Mouse (Mus musculus): ENCODE measurements around the gene Dlgap4. TPM values are rescaled to one million over a fixed set of nuclear protein-coding genes. Genes with fewer than 3 reads are reported as not detected.

The Dlgap4 gene
- polyA plus RNA-seq, 1 experiment from 2014 or later = 317 TPM

DNA sequence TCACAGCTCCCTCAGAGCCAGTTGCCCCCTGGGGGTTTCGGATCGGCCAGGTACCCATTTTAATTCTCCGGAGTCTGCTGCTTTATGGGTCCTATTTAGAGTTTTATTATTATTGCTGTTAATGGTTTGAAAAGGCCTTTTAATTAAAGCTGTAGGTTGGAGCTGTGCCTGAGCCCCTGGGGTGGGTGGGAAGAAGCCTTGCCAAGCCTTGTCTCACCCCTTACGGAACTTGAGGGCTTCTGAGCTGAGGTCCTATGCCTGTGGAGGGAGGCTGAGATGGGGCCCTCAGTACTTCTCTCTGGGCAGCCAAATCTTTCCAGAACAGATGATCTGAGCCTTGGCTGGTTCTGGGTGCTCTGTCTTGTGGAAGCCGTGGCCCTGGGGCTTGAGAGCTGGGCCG lies 31.6 kb downstream of the Dlgap4 start:
- Histone ChIP-seq H3K4me3 (no peak overlapping the region), H3K27ac (replicated peaks) (peak overlapping the region; percentile 52; the same call in 1 of the 2 replicates), H3K36me3 (no peaks in the 10 kb centered on the region), H3K9me3 (no peaks in the 10 kb centered on the region), H3K27me3 (no peaks in the 10 kb centered on the region), H3K4me2 (replicated peaks) (no peak overlapping the region), H3K4me1 (peaks cover 16% of the 10 kb centered on the region), H3K9ac (replicated peaks) (no peak overlapping the region)
- WGBS = 35% methylated on average over 6 of the region's 6 CpGs
- ATAC-seq (replicated peaks) = peak; percentile 52; the same call in 1 of the 2 replicates

DNA sequence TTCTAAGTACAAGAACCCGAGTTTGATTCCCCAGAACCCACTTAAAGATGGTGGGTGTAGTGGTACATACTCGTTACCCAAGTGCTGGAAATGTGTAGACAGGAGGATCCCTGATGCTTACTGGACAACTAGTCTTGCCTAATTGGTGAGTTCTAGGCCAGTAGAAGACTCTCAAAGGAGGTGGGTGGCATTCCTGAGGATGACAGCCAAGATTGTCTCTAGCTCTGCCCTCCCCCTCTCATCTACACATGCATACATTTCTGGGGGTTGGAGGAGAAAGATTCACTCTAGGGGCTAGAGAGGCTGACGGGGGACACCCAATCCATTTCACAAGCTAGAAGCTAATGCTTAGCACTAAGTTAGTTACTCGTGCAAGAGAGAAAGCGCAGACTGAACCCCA lies 33.4 kb downstream of the Dlgap4 start:
- no peak for ATAC-seq (replicated peaks)
- Histone ChIP-seq H3K4me3 (no peak overlapping the region), H3K27ac (replicated peaks) (no peak overlapping the region), H3K4me2 (replicated peaks) (no peak overlapping the region), H3K36me3 (no peaks in the 10 kb centered on the region), H3K9ac (replicated peaks) (no peak overlapping the region), H3K4me1 (peaks cover 16% of the 10 kb centered on the region), H3K27me3 (no peaks in the 10 kb centered on the region), H3K9me3 (no peaks in the 10 kb centered on the region)
- WGBS = 77% methylated on average over 5 of the region's 5 CpGs

DNA sequence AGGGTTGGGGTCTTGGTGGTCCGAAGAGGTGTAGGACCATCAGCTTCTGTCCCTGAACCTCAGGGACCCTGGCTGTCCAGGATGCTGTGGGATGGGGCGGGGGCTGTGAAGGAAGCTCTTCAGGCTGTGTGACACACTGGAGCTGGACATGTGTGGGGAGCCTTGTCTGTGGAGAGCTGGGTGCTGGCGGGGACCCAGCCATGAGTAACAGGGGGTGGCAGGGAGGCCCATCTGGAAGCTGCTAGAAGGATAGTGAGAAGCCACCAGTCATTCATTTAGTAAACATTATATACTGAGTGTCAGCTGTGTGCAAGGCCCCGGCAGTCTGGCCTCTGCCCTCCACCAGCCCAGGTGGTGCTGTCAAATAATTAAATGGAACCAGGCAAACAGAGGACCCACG lies 34.5 kb downstream of the Dlgap4 start:
- Histone ChIP-seq H3K27me3 (no peaks in the 10 kb centered on the region), H3K9me3 (no peaks in the 10 kb centered on the region), H3K4me2 (replicated peaks) (no peak overlapping the region), H3K4me3 (no peak overlapping the region), H3K9ac (replicated peaks) (no peak overlapping the region), H3K36me3 (no peaks in the 10 kb centered on the region), H3K4me1 (peaks cover 14% of the 10 kb centered on the region), H3K27ac (replicated peaks) (no peak overlapping the region)
- 77% methylated on average over 5 of the region's 5 CpGs for WGBS
- ATAC-seq (replicated peaks) = no peak

DNA sequence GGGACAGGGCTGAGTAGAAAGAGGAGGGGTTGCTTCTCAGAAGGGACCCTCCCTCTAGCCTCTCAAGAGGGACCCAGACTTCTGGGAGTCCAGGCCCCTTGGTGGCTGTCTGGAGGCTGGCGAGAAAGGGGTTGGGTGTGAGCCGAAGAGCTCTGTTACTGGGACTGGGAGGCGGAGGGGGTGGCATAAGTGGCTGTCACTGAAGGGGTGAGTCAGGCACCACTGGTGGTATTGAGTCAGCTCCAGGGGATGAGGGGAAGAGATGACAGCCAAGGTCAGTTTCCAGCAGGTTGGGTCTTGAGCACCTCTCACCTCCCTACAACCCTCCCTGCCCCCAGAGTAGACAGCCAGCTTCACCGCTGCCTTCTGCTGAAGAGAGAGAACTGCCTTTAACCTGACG lies 35.9 kb downstream of the Dlgap4 start:
- H3K27me3 ChIP-seq = no peaks in the 10 kb centered on the region
- peaks cover 12% of the 10 kb centered on the region for H3K4me1 ChIP-seq
- no peak for ATAC-seq (replicated peaks)
- no peaks in the 10 kb centered on the region for H3K9me3 ChIP-seq
- no peak overlapping the region for H3K27ac ChIP-seq (replicated peaks)
- H3K4me2 ChIP-seq (replicated peaks) = no peak overlapping the region
- no peak overlapping the region for H3K4me3 ChIP-seq
- WGBS = 85% methylated on average over 5 of the region's 5 CpGs
- H3K36me3 ChIP-seq = no peaks in the 10 kb centered on the region
- no peak overlapping the region for H3K9ac ChIP-seq (replicated peaks)

DNA sequence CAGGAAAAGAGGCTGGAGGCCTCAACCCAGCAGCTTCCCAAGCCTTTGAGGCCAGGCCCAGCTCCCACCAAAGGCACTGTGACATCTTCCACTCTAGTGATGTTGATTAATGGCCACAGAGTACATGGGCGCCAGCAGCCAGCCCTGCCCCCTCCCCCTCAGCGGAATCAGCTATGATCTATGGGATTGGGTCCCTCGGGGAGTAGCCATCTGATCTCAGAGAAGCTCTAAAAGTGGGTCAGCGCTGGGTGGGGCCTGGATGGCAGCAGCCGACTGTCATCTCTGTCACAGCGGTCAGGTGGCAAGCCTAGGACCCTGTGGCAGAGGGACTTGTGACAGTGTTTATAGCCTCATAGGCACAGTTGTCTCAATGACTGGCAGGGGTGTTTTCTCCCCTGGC lies 37.5 kb downstream of the Dlgap4 start:
- ATAC-seq (replicated peaks) = no peak
- H3K27ac ChIP-seq (replicated peaks) = no peak overlapping the region
- no peaks in the 10 kb centered on the region for H3K4me1 ChIP-seq
- H3K9me3 ChIP-seq = no peaks in the 10 kb centered on the region
- no peak overlapping the region for H3K4me2 ChIP-seq (replicated peaks)
- H3K27me3 ChIP-seq = no peaks in the 10 kb centered on the region
- 80% methylated on average over 6 of the region's 6 CpGs for WGBS
- H3K9ac ChIP-seq (replicated peaks) = no peak overlapping the region
- no peaks in the 10 kb centered on the region for H3K36me3 ChIP-seq
- H3K4me3 ChIP-seq = no peak overlapping the region

DNA sequence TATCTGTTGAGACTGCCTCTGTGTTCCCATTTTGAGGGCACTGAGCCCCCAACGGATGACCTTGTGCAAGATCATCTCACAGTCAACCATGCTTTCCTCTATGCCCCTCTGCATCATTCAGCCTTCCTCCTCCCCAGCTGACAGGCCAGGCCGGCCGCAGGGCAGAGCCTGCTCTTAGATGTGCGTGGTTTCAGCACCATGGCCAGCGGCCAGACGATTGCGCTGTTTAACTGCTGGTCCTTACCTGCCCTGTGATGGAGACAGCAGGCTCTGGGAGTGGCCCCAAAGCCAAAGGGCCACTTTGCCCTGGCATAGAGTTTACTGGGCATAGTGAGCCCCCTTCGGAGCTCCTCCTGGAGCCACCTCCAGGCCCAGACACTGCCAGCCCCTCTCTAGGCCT lies 39.3 kb downstream of the Dlgap4 start:
- no peak overlapping the region for H3K4me3 ChIP-seq
- no peaks in the 10 kb centered on the region for H3K36me3 ChIP-seq
- no peak overlapping the region for H3K4me2 ChIP-seq (replicated peaks)
- no peaks in the 10 kb centered on the region for H3K9me3 ChIP-seq
- no peaks in the 10 kb centered on the region for H3K27me3 ChIP-seq
- WGBS = 15% methylated on average over 8 of the region's 8 CpGs
- ATAC-seq (replicated peaks) = no peak
- H3K27ac ChIP-seq (replicated peaks) = no peak overlapping the region
- H3K9ac ChIP-seq (replicated peaks) = no peak overlapping the region
- H3K4me1 ChIP-seq = no peaks in the 10 kb centered on the region

DNA sequence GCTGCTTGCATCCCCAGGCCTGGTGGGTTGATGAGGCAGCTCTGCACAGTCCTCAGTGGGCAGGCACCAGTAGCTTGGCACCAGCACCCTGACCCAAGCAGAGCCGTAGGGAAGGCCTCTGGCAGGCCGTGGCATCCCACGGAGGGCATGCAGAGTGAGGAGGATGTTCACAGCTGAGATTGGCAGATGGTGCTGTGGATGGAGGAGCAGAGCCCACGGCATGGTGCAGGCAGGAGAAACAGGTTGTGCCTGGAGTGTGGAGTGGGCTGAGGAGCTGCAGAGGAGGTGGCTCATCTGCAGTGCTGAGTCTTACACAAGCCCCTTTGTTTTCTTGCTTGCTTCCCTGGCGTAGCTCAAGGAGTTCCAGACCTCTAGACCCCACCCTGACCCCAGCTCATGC lies 40.6 kb downstream of the Dlgap4 start:
- Histone ChIP-seq H3K9ac (replicated peaks) (no peak overlapping the region), H3K4me1 (no peaks in the 10 kb centered on the region), H3K4me2 (replicated peaks) (no peak overlapping the region), H3K36me3 (no peaks in the 10 kb centered on the region), H3K9me3 (no peaks in the 10 kb centered on the region), H3K4me3 (no peak overlapping the region), H3K27me3 (no peaks in the 10 kb centered on the region), H3K27ac (replicated peaks) (no peak overlapping the region)
- WGBS = 69% methylated on average over 5 of the region's 5 CpGs
- no peak for ATAC-seq (replicated peaks)

DNA sequence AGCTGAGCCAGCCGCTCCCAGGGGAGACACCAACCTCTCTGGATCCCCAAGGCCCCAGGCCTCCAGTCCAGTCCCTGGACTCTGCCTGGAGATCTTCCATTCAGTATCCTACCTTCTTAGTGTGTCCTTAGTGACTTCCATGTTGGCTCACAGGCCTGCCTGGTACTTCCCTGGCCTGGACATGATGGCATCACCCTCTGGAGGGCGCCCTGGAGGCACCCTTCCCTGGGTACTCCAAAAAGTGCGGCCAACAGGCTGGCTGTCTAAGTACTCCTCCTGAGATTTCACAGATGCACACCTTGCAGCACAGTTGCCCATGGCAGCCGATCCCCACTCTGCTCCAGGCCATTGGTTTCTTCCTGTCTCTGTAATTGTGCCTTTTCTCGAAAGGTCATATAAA lies 42.1 kb downstream of the Dlgap4 start:
- no peak overlapping the region for H3K9ac ChIP-seq (replicated peaks)
- no peak overlapping the region for H3K4me3 ChIP-seq
- WGBS = 64% methylated on average over 5 of the region's 5 CpGs
- H3K4me2 ChIP-seq (replicated peaks) = no peak overlapping the region
- no peak for ATAC-seq (replicated peaks)
- H3K9me3 ChIP-seq = no peaks in the 10 kb centered on the region
- H3K4me1 ChIP-seq = no peaks in the 10 kb centered on the region
- no peaks in the 10 kb centered on the region for H3K27me3 ChIP-seq
- H3K27ac ChIP-seq (replicated peaks) = no peak overlapping the region
- no peaks in the 10 kb centered on the region for H3K36me3 ChIP-seq

DNA sequence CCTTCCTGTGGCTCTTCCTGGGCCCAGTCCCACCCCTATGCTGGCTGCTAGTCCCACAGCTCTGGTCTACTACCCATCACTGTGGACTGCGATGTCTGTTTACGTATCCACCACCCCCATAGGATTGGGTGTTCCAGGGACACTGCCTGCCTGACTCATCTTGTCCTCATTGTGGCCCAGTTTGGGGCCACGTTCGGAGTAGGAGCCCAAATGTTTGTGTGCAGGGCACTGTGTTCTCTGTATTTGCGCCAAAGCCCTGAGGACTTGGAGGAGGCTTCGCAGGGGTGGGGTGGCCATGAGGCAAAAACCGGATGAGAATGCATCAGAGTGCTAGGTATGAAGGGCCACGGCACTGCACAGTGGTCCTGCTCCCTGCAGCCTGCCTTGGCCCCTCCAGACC lies 44.0 kb downstream of the Dlgap4 start:
- WGBS = 90% methylated on average over 8 of the region's 8 CpGs
- Histone ChIP-seq H3K36me3 (no peaks in the 10 kb centered on the region), H3K9me3 (no peaks in the 10 kb centered on the region), H3K4me2 (replicated peaks) (no peak overlapping the region), H3K9ac (replicated peaks) (no peak overlapping the region), H3K27me3 (no peaks in the 10 kb centered on the region), H3K27ac (replicated peaks) (no peak overlapping the region), H3K4me3 (no peak overlapping the region), H3K4me1 (no peaks in the 10 kb centered on the region)
- no peak for ATAC-seq (replicated peaks)

DNA sequence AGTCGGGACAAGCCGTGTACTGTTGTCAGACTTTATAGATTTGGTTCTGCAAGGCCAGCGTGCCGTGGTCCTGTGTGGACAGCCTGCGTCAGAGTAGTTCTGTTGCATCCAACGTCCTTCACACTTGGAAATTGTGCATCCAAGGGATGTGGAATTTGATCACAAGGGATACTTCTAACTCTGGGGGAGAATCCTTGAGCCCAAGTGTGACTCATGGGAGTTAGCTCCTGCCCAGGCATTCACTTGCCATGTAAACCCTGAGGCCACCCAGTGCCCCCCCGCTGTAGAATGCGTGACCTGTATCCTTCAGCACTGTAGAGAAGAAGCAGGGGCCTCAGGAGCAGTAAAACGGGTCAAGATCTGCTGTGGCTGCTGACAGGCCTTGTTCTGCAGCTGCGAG lies 44.7 kb downstream of the Dlgap4 start:
- H3K4me2 ChIP-seq (replicated peaks) = no peak overlapping the region
- H3K27me3 ChIP-seq = no peaks in the 10 kb centered on the region
- H3K4me3 ChIP-seq = no peak overlapping the region
- no peak overlapping the region for H3K9ac ChIP-seq (replicated peaks)
- no peaks in the 10 kb centered on the region for H3K36me3 ChIP-seq
- no peak overlapping the region for H3K27ac ChIP-seq (replicated peaks)
- 89% methylated on average over 10 of the region's 10 CpGs for WGBS
- H3K9me3 ChIP-seq = no peaks in the 10 kb centered on the region
- peaks cover 5% of the 10 kb centered on the region for H3K4me1 ChIP-seq
- no peak for ATAC-seq (replicated peaks)

DNA sequence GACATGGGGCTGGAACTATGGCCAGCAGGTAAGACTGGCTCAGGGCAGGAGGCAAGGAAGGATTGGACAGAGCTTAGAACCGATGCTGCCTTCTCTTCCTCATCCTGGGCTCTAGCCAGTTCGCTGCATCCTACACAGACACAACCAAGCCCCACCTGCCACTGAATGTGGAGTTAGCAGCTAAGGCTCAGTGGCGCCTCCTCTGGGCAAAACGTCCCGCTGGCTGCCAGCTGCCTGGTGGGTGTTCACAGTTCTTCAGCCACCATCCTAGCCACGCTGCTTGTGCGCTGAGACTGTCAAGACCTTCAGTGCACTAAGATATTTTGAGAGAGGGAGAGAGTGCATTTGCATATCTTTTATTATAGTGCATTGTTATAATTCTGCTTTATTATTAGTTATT lies 45.2 kb downstream of the Dlgap4 start:
- ATAC-seq (replicated peaks) = no peak
- H3K36me3 ChIP-seq = no peaks in the 10 kb centered on the region
- WGBS = 60% methylated on average over 7 of the region's 7 CpGs
- H3K4me1 ChIP-seq = peaks cover 11% of the 10 kb centered on the region
- no peaks in the 10 kb centered on the region for H3K9me3 ChIP-seq
- H3K4me3 ChIP-seq = no peak overlapping the region
- H3K27me3 ChIP-seq = no peaks in the 10 kb centered on the region
- no peak overlapping the region for H3K4me2 ChIP-seq (replicated peaks)
- no peak overlapping the region for H3K9ac ChIP-seq (replicated peaks)
- H3K27ac ChIP-seq (replicated peaks) = no peak overlapping the region

DNA sequence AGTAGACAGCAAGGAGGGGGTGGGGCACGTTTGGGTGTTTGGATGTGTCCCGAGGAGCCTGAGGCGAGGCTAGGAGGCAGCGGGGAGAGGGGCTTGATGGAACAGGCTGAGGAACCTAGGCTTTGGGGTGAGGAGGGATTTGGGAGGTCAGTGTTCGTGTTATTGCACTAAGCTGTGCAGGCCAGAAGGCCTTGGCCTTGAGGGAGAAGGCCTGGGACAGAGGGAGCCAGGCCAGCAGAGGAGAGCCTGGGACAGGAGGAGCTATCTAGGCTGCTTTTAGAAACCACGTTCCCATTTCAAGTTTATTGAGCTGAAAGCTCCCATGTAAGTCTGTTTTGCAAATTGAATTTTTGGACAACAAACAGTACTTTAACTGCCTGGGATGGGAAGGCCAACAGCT lies 46.5 kb downstream of the Dlgap4 start:
- no peak for ATAC-seq (replicated peaks)
- H3K36me3 ChIP-seq = no peaks in the 10 kb centered on the region
- H3K9ac ChIP-seq (replicated peaks) = no peak overlapping the region
- H3K4me1 ChIP-seq = peaks cover 23% of the 10 kb centered on the region
- H3K9me3 ChIP-seq = no peaks in the 10 kb centered on the region
- H3K27me3 ChIP-seq = no peaks in the 10 kb centered on the region
- 73% methylated on average over 6 of the region's 6 CpGs for WGBS
- no peak overlapping the region for H3K4me2 ChIP-seq (replicated peaks)
- H3K4me3 ChIP-seq = no peak overlapping the region
- no peak overlapping the region for H3K27ac ChIP-seq (replicated peaks)

DNA sequence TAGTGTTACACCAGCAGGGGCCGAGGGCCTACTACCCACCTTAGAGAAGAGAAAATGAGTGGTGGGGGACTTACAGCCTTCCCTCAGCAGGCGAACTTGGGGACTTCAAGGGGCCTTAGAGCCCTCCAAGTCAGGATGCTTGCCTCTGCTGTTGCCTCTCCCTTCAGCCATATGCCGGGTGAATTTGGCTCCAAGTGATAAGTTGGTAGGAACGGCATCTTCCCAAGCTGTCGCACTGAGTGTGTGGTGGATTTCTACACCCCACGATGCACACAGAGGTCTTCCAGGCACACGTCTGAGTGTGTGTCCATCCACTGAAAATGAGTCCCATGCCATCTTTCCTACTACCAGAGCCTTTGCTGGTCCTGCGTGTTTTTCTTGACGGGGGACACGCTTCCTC lies 49.7 kb downstream of the Dlgap4 start:
- Histone ChIP-seq H3K27ac (replicated peaks) (peak overlapping the region; percentile 25; the same call in 1 of the 2 replicates), H3K9ac (replicated peaks) (no peak overlapping the region), H3K4me1 (peaks cover 49% of the 10 kb centered on the region), H3K4me2 (replicated peaks) (no peak overlapping the region), H3K4me3 (no peak overlapping the region), H3K36me3 (no peaks in the 10 kb centered on the region), H3K27me3 (no peaks in the 10 kb centered on the region), H3K9me3 (no peaks in the 10 kb centered on the region)
- WGBS = 74% methylated on average over 10 of the region's 10 CpGs
- no peak for ATAC-seq (replicated peaks)

All from forebrain, embryonic 15.5 days (tissue).